Mouse (Mus musculus): ENCODE data around the gene Bscl2. TPM values are rescaled to one million over a fixed set of nuclear protein-coding genes. Genes with fewer than 3 reads are reported as not detected.
"Not testable (repeated sequence)": the region's sequence is repeated elsewhere in the genome, so short reads cannot be mapped to it uniquely, and the experiment has no call there.

Gene Bscl2
- total RNA-seq, 1 experiment = 62.6 TPM

DNA sequence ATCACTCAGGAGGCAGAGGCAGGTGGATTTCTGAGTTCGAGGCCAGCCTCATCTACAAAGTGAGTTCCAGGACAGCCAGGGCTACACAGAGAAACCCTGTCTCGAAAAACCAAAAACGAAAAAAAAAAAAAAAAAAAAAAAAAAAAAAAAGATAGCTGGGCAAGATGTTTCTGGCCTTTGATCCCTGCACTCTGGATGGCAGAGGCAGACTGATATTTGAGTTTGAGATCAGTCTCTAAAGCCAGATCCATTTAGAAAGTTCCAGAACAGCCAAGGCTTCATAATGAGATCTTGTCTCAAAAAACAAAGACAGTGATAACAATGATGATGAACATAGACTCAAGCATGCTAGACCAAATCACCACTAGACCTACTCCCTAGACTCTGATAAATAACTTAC is 33.1 kb downstream of the Bscl2 start:
- H3K4me3 ChIP-seq (ENCODE audit: insufficient read depth in 1 of 2, low read depth in 1 of 2, low read length in 2 of 2, poor library complexity in 1 of 2, severe bottlenecking in 1 of 2) = peak overlapping the region in 1 of 2 experiments; percentile 91; a peak in 1 of 4 replicates
- not testable (repeated sequence) for DNase-seq (ENCODE audit: low read depth, low spot score); H3K9me3 ChIP-seq (ENCODE audit: control insufficient read depth, insufficient read depth, low read depth, low read length); H3K9ac ChIP-seq (ENCODE audit: insufficient read depth, low read depth, low read length, poor library complexity, severe bottlenecking); H3K27ac ChIP-seq (ENCODE audit: insufficient read depth, low read depth, low read length, poor library complexity, severe bottlenecking); H3K4me1 ChIP-seq (ENCODE audit: control insufficient read depth in 2 of 2, insufficient read depth in 2 of 2, low read length in 2 of 2, poor library complexity in 1 of 2)
- peaks cover 22% of the 10 kb centered on the region for H3K36me3 ChIP-seq (ENCODE audit: control insufficient read depth, insufficient read depth, low read length, poor library complexity, severe bottlenecking)
- in situ Hi-C loops (cut with MboI; ENCODE audit: low sequenced_read_pairs in 2 of 2, unreplicated experiment in 2 of 2) = loop anchor here in 1 of 2 experiments (25.0 kb wide), 1 partner anchor 217 kb away; the partner anchor contains the start of gene Scgb1a1
- TF ChIP-seq ZNF384 (IDR thresholded peaks at IDR 0.05; ENCODE audit: low read depth, low read length) = peak; percentile 80

DNA sequence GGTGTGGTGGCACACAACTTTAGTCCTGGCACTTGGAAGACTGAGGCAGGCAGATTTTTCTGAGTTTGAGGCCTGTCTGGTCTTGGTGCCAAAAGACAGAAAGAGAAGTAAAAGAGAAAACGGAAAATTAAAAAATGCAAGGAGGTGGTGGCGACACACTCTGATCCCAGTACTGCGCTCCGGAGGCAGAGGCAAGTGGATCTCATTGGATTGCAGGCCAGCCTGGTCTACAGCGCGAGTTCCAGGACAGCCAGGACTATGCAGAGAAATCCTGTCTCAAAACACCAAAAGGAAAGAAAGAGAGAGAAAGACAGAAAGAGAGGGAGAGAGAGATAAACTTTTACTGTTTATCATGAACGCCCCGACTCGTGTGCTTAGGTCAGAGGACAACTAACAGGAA is 33.6 kb downstream of the Bscl2 start:
- no peak for DNase-seq (ENCODE audit: low read depth, low spot score)
- Histone ChIP-seq H3K9ac (ENCODE audit: insufficient read depth, low read depth, low read length, poor library complexity, severe bottlenecking) (peak overlapping the region; percentile 77), H3K4me1 (ENCODE audit: control insufficient read depth in 2 of 2, insufficient read depth in 2 of 2, low read length in 2 of 2, poor library complexity in 1 of 2) (no peaks in the 10 kb centered on the region; a peak in 2 of 4 replicates), H3K4me3 (ENCODE audit: insufficient read depth in 1 of 2, low read depth in 1 of 2, low read length in 2 of 2, poor library complexity in 1 of 2, severe bottlenecking in 1 of 2) (peak overlapping the region; percentile 44 to 91), H3K36me3 (ENCODE audit: control insufficient read depth, insufficient read depth, low read length, poor library complexity, severe bottlenecking) (peaks cover 25% of the 10 kb centered on the region), H3K9me3 (ENCODE audit: control insufficient read depth, insufficient read depth, low read depth, low read length) (no peaks in the 10 kb centered on the region), H3K27ac (ENCODE audit: insufficient read depth, low read depth, low read length, poor library complexity, severe bottlenecking) (peak overlapping the region; percentile 88)
- in situ Hi-C loops (cut with MboI; ENCODE audit: low sequenced_read_pairs in 2 of 2, unreplicated experiment in 2 of 2) = loop anchor here in 1 of 2 experiments (25.0 kb wide), 1 partner anchor 216 kb away; the partner anchor contains the start of gene Scgb1a1
- TF ChIP-seq MAFK (IDR thresholded peaks at IDR 0.05; ENCODE audit: insufficient read depth, low read depth, low read length) (no peak), CHD2 (IDR thresholded peaks at IDR 0.05; ENCODE audit: low read depth, low read length) (no peak), ZNF384 (IDR thresholded peaks at IDR 0.05; ENCODE audit: low read depth, low read length) (no peak), HCFC1 (IDR thresholded peaks at IDR 0.05; ENCODE audit: borderline replicate concordance, insufficient read depth, low read length) (no peak), ZC3H11A (IDR thresholded peaks at IDR 0.05; ENCODE audit: borderline replicate concordance, low read depth, low read length) (no peak)

DNA sequence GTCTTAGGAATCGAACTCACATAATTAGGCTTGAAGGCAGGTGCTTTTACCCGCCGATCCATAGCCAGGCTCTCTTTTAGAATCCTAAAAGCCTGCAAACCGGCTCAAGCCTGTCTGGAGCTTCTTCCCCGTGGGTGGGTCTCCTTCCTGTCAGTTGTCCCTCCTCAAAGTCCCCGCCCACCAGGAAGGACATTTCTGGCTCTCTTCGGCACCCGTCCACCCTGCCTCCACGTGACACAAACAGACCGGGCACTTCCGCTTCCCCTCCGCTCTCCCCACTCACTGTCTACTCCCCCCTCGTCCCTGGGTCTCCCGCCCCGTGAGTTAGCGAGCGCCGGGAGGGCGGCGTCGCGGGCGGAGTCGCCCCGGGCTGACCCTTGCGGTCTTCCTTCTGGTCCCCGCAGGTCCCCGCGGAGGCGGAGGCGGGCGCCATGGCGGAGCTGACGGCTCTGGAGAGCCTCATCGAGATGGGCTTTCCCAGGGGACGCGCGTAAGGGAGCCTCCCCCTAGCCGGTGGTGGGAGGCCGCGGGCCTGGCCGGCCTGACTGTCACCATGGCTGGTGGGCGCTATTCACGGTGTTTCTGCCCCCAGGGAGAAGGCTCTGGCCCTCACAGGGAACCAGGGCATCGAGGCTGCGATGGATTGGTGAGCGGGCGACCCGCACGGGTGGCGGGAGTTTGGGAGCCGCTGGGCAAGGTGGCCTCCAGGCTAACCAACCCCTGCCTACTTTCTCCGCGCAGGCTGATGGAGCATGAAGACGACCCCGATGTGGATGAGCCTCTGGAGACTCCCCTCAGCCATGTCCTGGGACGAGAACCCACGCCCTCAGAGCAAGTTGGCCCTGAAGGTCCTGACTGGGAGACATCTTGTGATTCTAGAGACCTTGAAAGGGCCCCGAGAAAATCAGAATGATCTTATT is 34.3 kb downstream of the Bscl2 start, which contains the start of gene Ubxn1:
Gene Ubxn1, plus strand, starts transcription at position 230 of the 920 bp plus-strand sequence.
- peak; percentile 99 for DNase-seq (ENCODE audit: low read depth, low spot score)
- peak within 1 kb of the TSS; percentile 88 for H3K27ac ChIP-seq (ENCODE audit: insufficient read depth, low read depth, low read length, poor library complexity, severe bottlenecking)
- H3K9ac ChIP-seq (ENCODE audit: insufficient read depth, low read depth, low read length, poor library complexity, severe bottlenecking) = peak within 1 kb of the TSS; percentile 98
- in situ Hi-C loops (cut with MboI; ENCODE audit: low sequenced_read_pairs in 2 of 2, unreplicated experiment in 2 of 2) = loop anchor here in 1 of 2 experiments (25.0 kb wide), 1 partner anchor 216 kb away; the partner anchor contains the start of gene Scgb1a1
- TF ChIP-seq CHD2 (IDR thresholded peaks at IDR 0.05; ENCODE audit: low read depth, low read length) (no peak), MAFK (IDR thresholded peaks at IDR 0.05; ENCODE audit: insufficient read depth, low read depth, low read length) (no peak), HCFC1 (IDR thresholded peaks at IDR 0.05; ENCODE audit: borderline replicate concordance, insufficient read depth, low read length) (peak; percentile 83), ZNF384 (IDR thresholded peaks at IDR 0.05; ENCODE audit: low read depth, low read length) (0 out of 2 replicates have a peak, but pooled peaks have one; percentile 12), ZC3H11A (IDR thresholded peaks at IDR 0.05; ENCODE audit: borderline replicate concordance, low read depth, low read length) (no peak)
- peaks cover 25% of the 10 kb centered on the region for H3K36me3 ChIP-seq (ENCODE audit: control insufficient read depth, insufficient read depth, low read length, poor library complexity, severe bottlenecking)
- no peaks in the 10 kb centered on the region; a peak in 2 of 4 replicates for H3K4me1 ChIP-seq (ENCODE audit: control insufficient read depth in 2 of 2, insufficient read depth in 2 of 2, low read length in 2 of 2, poor library complexity in 1 of 2)
- H3K9me3 ChIP-seq (ENCODE audit: control insufficient read depth, insufficient read depth, low read depth, low read length) = no peaks in the 10 kb centered on the region
- H3K4me3 ChIP-seq (ENCODE audit: insufficient read depth in 1 of 2, low read depth in 1 of 2, low read length in 2 of 2, poor library complexity in 1 of 2, severe bottlenecking in 1 of 2) = peak within 1 kb of the TSS; percentile 91 to 95

DNA sequence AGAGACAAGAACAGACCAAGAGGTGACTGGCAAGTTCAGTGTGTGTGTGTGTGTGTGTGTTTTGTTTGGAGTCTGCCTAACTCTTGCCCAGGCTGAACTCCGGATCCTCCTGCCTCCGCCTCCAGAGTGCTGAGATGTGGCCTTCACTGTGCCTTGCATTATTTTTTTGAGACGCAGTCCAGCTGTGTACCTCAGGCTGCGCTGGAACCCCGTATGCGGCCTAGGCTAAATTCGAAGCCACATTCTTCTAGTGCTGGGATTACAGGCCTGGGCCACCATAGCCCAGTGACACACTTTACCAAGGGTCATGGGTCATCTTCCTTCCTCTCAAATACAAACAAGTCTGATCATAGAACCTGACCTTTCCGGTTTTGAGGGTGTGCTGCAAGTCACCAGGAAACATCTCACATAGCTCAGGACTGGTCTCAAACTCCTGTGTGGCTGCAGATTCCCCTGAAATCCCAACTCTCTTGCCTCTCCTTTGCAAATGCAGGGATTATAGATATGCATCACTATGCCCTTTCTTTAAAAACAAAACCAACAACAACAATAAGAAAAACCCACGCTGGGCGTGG is 35.1 kb downstream of the Bscl2 start:
- Histone ChIP-seq H3K9ac (ENCODE audit: insufficient read depth, low read depth, low read length, poor library complexity, severe bottlenecking) (peak overlapping the region; percentile 98), H3K4me1 (ENCODE audit: control insufficient read depth in 2 of 2, insufficient read depth in 2 of 2, low read length in 2 of 2, poor library complexity in 1 of 2) (no peaks in the 10 kb centered on the region; a peak in 2 of 4 replicates), H3K4me3 (ENCODE audit: insufficient read depth in 1 of 2, low read depth in 1 of 2, low read length in 2 of 2, poor library complexity in 1 of 2, severe bottlenecking in 1 of 2) (peak overlapping the region; percentile 91 to 95), H3K27ac (ENCODE audit: insufficient read depth, low read depth, low read length, poor library complexity, severe bottlenecking) (peak overlapping the region; percentile 76), H3K9me3 (ENCODE audit: control insufficient read depth, insufficient read depth, low read depth, low read length) (no peaks in the 10 kb centered on the region), H3K36me3 (ENCODE audit: control insufficient read depth, insufficient read depth, low read length, poor library complexity, severe bottlenecking) (peaks cover 25% of the 10 kb centered on the region)
- in situ Hi-C loops (cut with MboI; ENCODE audit: low sequenced_read_pairs in 2 of 2, unreplicated experiment in 2 of 2) = loop anchor here in 1 of 2 experiments (25.0 kb wide), 1 partner anchor 215 kb away; the partner anchor contains the start of gene Scgb1a1
- TF ChIP-seq HCFC1 (IDR thresholded peaks at IDR 0.05; ENCODE audit: borderline replicate concordance, insufficient read depth, low read length) (no peak), CHD2 (IDR thresholded peaks at IDR 0.05; ENCODE audit: low read depth, low read length) (no peak), MAFK (IDR thresholded peaks at IDR 0.05; ENCODE audit: insufficient read depth, low read depth, low read length) (no peak), ZC3H11A (IDR thresholded peaks at IDR 0.05; ENCODE audit: borderline replicate concordance, low read depth, low read length) (no peak), ZNF384 (IDR thresholded peaks at IDR 0.05; ENCODE audit: low read depth, low read length) (no peak)
- no peak for DNase-seq (ENCODE audit: low read depth, low spot score)
